Mouse (Mus musculus): ENCODE data around the gene Zhx3. TPM values are rescaled to one million over a fixed set of nuclear protein-coding genes. Genes with fewer than 3 reads are reported as not detected.
A peak's percentile ranks its signal among the peaks of the same experiment; 100 is the strongest.

Zhx3 gene
- total RNA-seq, 4 experiments from 2014 or later: 55.1 to 71.0 (median 64.2) TPM

- DNase-seq (ENCODE audit: low spot score in 2 of 2): no peak
Measured at GRCm38 (mm10) chr2:160804794-160805527, 67.8 kb downstream of the Zhx3 start.

- no peak for DNase-seq (ENCODE audit: low spot score in 2 of 2)
Measured at GRCm38 (mm10) chr2:160802326-160802725, 70.5 kb downstream of the Zhx3 start.

- DNase-seq (ENCODE audit: low spot score in 2 of 2): no peak
Measured at GRCm38 (mm10) chr2:160800967-160801366, 71.8 kb downstream of the Zhx3 start.

- DNase-seq (ENCODE audit: low spot score in 2 of 2): no peak
Measured at GRCm38 (mm10) chr2:160798206-160798605, 74.6 kb downstream of the Zhx3 start.

GRCm38 (mm10) chr2:160796973-160797372 lies 75.8 kb downstream of the Zhx3 start:
- peak in 1 of 2 experiments; percentile 52 for DNase-seq (ENCODE audit: low spot score in 2 of 2)

GRCm38 (mm10) chr2:160793117-160793516 lies 79.7 kb downstream of the Zhx3 start:
- DNase-seq (ENCODE audit: low spot score in 2 of 2): no peak

- DNase-seq (ENCODE audit: low spot score in 2 of 2): no peak
Measured at GRCm38 (mm10) chr2:160789741-160790140, 83.1 kb downstream of the Zhx3 start.

- DNase-seq (ENCODE audit: low spot score in 2 of 2): no peak
Measured at GRCm38 (mm10) chr2:160789046-160789445, 83.8 kb downstream of the Zhx3 start.

- no peak for DNase-seq (ENCODE audit: low spot score in 2 of 2)
Measured at GRCm38 (mm10) chr2:160786333-160786732, 86.5 kb downstream of the Zhx3 start.

- DNase-seq (ENCODE audit: low spot score in 2 of 2): no peak
Measured at GRCm38 (mm10) chr2:160780834-160781219, 92.0 kb downstream of the Zhx3 start.

GRCm38 (mm10) chr2:160780154-160780833 lies 92.5 kb downstream of the Zhx3 start:
- no peak for DNase-seq (ENCODE audit: low spot score in 2 of 2)

- no peak for DNase-seq (ENCODE audit: low spot score in 2 of 2)
Measured at GRCm38 (mm10) chr2:160778034-160778433, 94.8 kb downstream of the Zhx3 start.

GRCm38 (mm10) chr2:160771325-160772276 lies 101.2 kb downstream of the Zhx3 start:
- DNase-seq (ENCODE audit: low spot score in 2 of 2): no peak

GRCm38 (mm10) chr2:160770871-160771270 lies 101.9 kb downstream of the Zhx3 start:
- DNase-seq (ENCODE audit: low spot score in 2 of 2): no peak

- no peak for DNase-seq (ENCODE audit: low spot score in 2 of 2)
Measured at GRCm38 (mm10) chr2:160770409-160770808, 102.4 kb downstream of the Zhx3 start.

- DNase-seq (ENCODE audit: low spot score in 2 of 2): peak in 1 of 2 experiments; percentile 5
Measured at GRCm38 (mm10) chr2:160768997-160769396, 103.8 kb downstream of the Zhx3 start.

- no peak for DNase-seq (ENCODE audit: low spot score in 2 of 2)
Measured at GRCm38 (mm10) chr2:160768097-160768695, 104.6 kb downstream of the Zhx3 start.

GRCm38 (mm10) chr2:160767201-160767600 lies 105.6 kb downstream of the Zhx3 start:
- no peak for DNase-seq (ENCODE audit: low spot score in 2 of 2)

- DNase-seq (ENCODE audit: low spot score in 2 of 2): no peak
Measured at GRCm38 (mm10) chr2:160766371-160766771, 106.4 kb downstream of the Zhx3 start.

- no peak for DNase-seq (ENCODE audit: low spot score in 2 of 2)
Measured at GRCm38 (mm10) chr2:160765096-160765495, 107.7 kb downstream of the Zhx3 start.

- DNase-seq (ENCODE audit: low spot score in 2 of 2): no peak
Measured at GRCm38 (mm10) chr2:160764386-160764785, 108.4 kb downstream of the Zhx3 start.
